In genomic region chr4:49958275-49958674, GRCm38 (mm10) we compare ENCODE assay signal across 11 mouse cellular contexts.
DNase-seq lines count a peak whose midpoint lies in the region; ATAC-seq and TF ChIP-seq lines count a peak whose summit lies in the region.
"Had no signal": no experiment of that assay in that cellular context is flagged by ENCODE, and none has a peak within 500 bp of the region (broad histone marks: within the 10 kb centered on the region; RNA-seq: fewer than 3 reads in every experiment).

No protein-coding gene starts in this region.

- TF ChIP-seq CTCF in lung, postnatal 0 days (IDR thresholded peaks at IDR 0.05), result peak; percentile 63
- peak; percentile 48; the same call in 1 of the 2 replicates for TF ChIP-seq CTCF in cortical plate, adult 2 months (IDR thresholded peaks at IDR 0.05; ENCODE audit: extremely low read depth, insufficient read depth, low read length)

- TF ChIP-seq POLR2A in cortical plate, adult 2 months (IDR thresholded peaks at IDR 0.05; ENCODE audit: extremely low read depth, insufficient read depth, low read length), result no peak

- no peak overlapping the region for H3K4me3 ChIP-seq in heart, embryonic 10.5 days
- H3K4me3 ChIP-seq in lung, postnatal 0 days (ENCODE audit: low read depth, low read length), result no peak overlapping the region
- H3K4me3 ChIP-seq in cortical plate, adult 2 months (ENCODE audit: insufficient read depth, low read length), result no peak overlapping the region
- H3K4me3 ChIP-seq: embryonic facial prominence, embryonic 12.5 days; liver, embryonic 12.5 days had no signal

- H3K27ac ChIP-seq in heart, embryonic 10.5 days, result no peak overlapping the region
- no peak overlapping the region for H3K27ac ChIP-seq in lung, postnatal 0 days (ENCODE audit: low read length)
- H3K27ac ChIP-seq in cortical plate, adult 2 months (ENCODE audit: insufficient read depth, low read length), result no peak overlapping the region
- H3K27ac ChIP-seq: embryonic facial prominence, embryonic 12.5 days; liver, embryonic 12.5 days had no signal

- no peaks in the 10 kb centered on the region for H3K9me3 ChIP-seq in heart, embryonic 10.5 days
- H3K9me3 ChIP-seq in lung, postnatal 0 days (ENCODE audit: low read length), result no peaks in the 10 kb centered on the region
- H3K9me3 ChIP-seq: embryonic facial prominence, embryonic 12.5 days; liver, embryonic 12.5 days had no signal

- no peaks in the 10 kb centered on the region for H3K4me1 ChIP-seq in heart, embryonic 10.5 days
- H3K4me1 ChIP-seq in lung, postnatal 0 days (ENCODE audit: insufficient read depth, low read depth, low read length), result no peaks in the 10 kb centered on the region
- H3K4me1 ChIP-seq in cortical plate, adult 2 months (ENCODE audit: control insufficient read depth, insufficient read depth, low read length), result no peaks in the 10 kb centered on the region
- H3K4me1 ChIP-seq: embryonic facial prominence, embryonic 12.5 days; liver, embryonic 12.5 days had no signal

- H3K9ac ChIP-seq in lung, postnatal 0 days (replicated peaks; ENCODE audit: low read depth), result no peak overlapping the region
- H3K9ac ChIP-seq: embryonic facial prominence, embryonic 12.5 days; liver, embryonic 12.5 days had no signal

- WGBS in heart, embryonic 10.5 days, result 25% methylated on average over 2 of the region's 2 CpGs
- 10% methylated on average over 2 of the region's 2 CpGs for WGBS in lung, postnatal 0 days

- TF ChIP-seq EP300 in lung, postnatal 0 days (IDR thresholded peaks at IDR 0.05), result no peak

- H3K36me3 ChIP-seq in heart, embryonic 10.5 days, result no peaks in the 10 kb centered on the region
- H3K36me3 ChIP-seq in lung, postnatal 0 days (ENCODE audit: insufficient read depth, low read length), result no peaks in the 10 kb centered on the region
- H3K36me3 ChIP-seq: embryonic facial prominence, embryonic 12.5 days; liver, embryonic 12.5 days had no signal

- DNase-seq in heart, adult 8-10 months (ENCODE audit: low spot score), result peak; percentile 7
- DNase-seq in heart, embryonic 10.5 days (ENCODE audit: low spot score), result no peak
- DNase-seq in lung, postnatal 0 days (ENCODE audit: low spot score), result peak; percentile 52
- no peak for DNase-seq in lung, postnatal 4 days
- DNase-seq in retina, adult 2 months (ENCODE audit: low read depth, low spot score), result peak; percentile 8
- no peak for DNase-seq in gastrocnemius, postnatal 25 days
- no peak for DNase-seq in gastrocnemius, postnatal 4 days (ENCODE audit: low spot score in 2 of 2)

- H3K27me3 ChIP-seq in heart, embryonic 10.5 days (ENCODE audit: insufficient read depth, poor library complexity, severe bottlenecking), result no peaks in the 10 kb centered on the region
- no peaks in the 10 kb centered on the region for H3K27me3 ChIP-seq in lung, postnatal 0 days (replicated peaks; ENCODE audit: insufficient read depth, low read length)
- H3K27me3 ChIP-seq: embryonic facial prominence, embryonic 12.5 days; liver, embryonic 12.5 days; Patski had no signal

- no peak for ATAC-seq in lung, postnatal 0 days
- ATAC-seq: liver, embryonic 12.5 days; Patski had no signal

- H3K4me2 ChIP-seq in lung, postnatal 0 days (replicated peaks; ENCODE audit: low read depth, low read length), result no peak overlapping the region
- H3K4me2 ChIP-seq: embryonic facial prominence, embryonic 12.5 days; liver, embryonic 12.5 days had no signal

Comparison
In these comparisons a context has a peak if more than half of its experiments do, and no peak if none do; other contexts are left out.
1. DNase-seq: peak in heart, adult 8-10 months (single experiment), lung, postnatal 0 days (single experiment) and retina, adult 2 months (single experiment); none in heart, embryonic 10.5 days (single experiment), lung, postnatal 4 days (0 of 2), gastrocnemius, postnatal 25 days (single experiment) and gastrocnemius, postnatal 4 days (0 of 2).